Mouse (Mus musculus): Measurements from ENCODE around the gene Hmgb1. TPM values are rescaled to one million over a fixed set of nuclear protein-coding genes. Genes with fewer than 3 reads are reported as not detected.

Gene Hmgb1
- polyA plus RNA-seq, 1 experiment from 2014 or later = 1,770 TPM

DNA sequence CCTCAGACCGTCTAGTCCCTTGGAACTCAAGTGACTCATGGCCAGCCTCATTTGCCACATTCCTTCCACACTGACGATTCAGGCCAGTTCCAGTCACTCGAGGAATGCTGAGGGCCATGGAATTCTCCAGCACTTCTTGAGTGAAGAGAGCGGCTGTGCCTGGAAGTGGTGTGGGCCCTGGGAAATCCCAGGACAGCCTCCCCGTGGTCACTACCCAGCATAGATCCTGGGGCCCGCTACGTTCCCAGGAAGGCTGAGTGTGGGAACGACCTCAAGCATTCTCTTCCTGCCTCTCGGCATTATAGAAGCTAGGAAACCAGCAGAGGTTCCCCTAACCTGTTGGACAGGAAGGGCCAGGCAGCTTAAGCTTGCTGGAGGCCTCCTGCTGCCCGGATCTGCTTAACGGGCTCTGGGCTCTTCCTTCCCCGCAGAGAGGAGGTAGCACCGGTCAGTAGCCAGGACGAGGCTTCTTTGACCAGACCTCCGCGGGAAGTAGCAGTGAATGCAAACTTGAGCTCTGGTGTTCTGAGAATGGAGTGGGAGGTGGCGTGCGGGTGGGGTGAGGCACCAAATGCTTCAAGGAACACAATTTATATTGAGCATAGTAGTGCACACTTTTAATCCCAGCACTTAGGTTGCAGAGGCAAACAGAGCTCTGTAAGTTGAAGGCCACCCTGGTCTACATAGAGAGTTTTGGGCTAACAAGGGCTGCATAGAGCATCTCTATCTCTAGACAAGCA is 105.1 kb downstream of the Hmgb1 start:
- Histone ChIP-seq H3K27ac (0 out of 2 replicates have a peak overlapping the region, but pooled peaks have one; percentile 14), H3K4me1 (peaks cover 9% of the 10 kb centered on the region), H3K4me2 (replicated peaks) (peak overlapping the region; percentile 4), H3K9ac (no peak overlapping the region), H3K27me3 (no peaks in the 10 kb centered on the region), H3K9me3 (no peaks in the 10 kb centered on the region), H3K36me3 (no peaks in the 10 kb centered on the region), H3K4me3 (no peak overlapping the region)
- no peak for ATAC-seq (ENCODE audit: insufficient number of reproducible peaks, insufficient read depth, low FRiP score, low TSS enrichment)
- 13% methylated on average over 18 of the region's 18 CpGs for WGBS

DNA sequence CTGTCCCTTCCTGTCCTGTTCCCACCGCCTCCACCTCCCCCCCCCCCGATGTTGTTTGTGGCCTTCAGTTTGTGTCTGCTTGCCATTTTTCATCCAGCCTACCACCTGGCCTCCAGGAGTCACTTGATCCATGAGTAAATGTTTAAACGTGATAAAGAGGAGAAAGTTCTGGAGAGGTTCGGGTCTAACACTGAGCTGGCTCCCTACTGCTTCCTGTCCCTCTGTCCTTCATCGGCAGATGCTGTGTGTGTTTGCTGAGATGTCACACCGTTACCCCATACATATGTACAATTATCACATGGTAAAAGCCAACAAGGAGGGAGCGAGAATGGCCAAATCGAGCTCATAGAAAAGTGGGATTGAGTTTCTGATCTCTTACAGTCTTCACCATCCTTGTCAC is 107.2 kb downstream of the Hmgb1 start:
- Histone ChIP-seq H3K9ac (no peak overlapping the region), H3K36me3 (no peaks in the 10 kb centered on the region), H3K27ac (no peak overlapping the region), H3K4me1 (peaks cover 9% of the 10 kb centered on the region), H3K9me3 (no peaks in the 10 kb centered on the region), H3K4me2 (replicated peaks) (no peak overlapping the region), H3K4me3 (no peak overlapping the region), H3K27me3 (no peaks in the 10 kb centered on the region)
- 83% methylated on average over 8 of the region's 8 CpGs for WGBS
- ATAC-seq (ENCODE audit: insufficient number of reproducible peaks, insufficient read depth, low FRiP score, low TSS enrichment) = no peak

DNA sequence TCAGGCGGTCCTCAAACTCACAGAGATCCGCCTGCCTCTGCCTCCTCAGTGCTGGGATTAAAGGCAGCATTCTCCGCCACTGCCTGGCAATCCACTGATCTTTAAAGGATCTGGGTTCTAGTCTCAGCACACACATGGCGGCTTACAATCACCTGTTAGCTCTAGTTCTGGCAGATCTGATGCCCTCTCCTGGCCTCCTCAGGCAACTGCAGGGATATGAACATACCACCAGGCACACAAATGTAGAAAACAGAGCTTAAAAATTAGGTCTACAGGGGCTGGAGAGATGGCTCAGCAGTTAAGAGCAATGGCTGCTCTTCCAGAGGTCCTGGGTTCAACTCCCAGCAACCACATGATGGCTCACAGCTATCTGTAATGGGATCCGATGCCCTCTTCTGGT is 112.7 kb downstream of the Hmgb1 start:
- H3K4me1 ChIP-seq = no peaks in the 10 kb centered on the region
- no peak overlapping the region for H3K9ac ChIP-seq
- no peak overlapping the region for H3K4me2 ChIP-seq (replicated peaks)
- WGBS = 94% methylated on average over 5 of the region's 5 CpGs
- H3K9me3 ChIP-seq = peaks cover 3% of the 10 kb centered on the region; the same call in 1 of the 2 replicates
- no peak for ATAC-seq (ENCODE audit: insufficient number of reproducible peaks, insufficient read depth, low FRiP score, low TSS enrichment)
- no peaks in the 10 kb centered on the region for H3K36me3 ChIP-seq
- H3K27me3 ChIP-seq = no peaks in the 10 kb centered on the region
- no peak overlapping the region for H3K4me3 ChIP-seq
- no peak overlapping the region for H3K27ac ChIP-seq

DNA sequence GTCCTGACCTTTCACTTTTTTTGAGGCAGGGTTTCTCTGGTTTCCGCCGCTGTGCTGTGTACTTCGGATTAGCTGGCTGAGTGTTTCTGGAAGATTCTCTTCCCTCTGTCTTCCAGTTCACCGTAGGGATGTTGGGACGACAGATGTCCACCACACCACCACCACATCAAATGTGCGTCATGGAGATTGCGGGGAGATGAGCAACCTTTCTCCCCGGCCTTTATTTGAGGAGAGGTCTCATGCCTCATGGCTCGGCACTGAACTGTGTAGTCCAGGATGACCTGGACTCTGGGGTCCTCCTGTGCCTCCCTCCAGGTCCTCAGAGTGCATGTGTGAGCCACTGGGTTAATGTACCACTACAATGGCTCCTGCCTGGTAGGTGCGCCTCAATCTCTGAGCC is 115.5 kb downstream of the Hmgb1 start:
- WGBS = 95% methylated on average over 10 of the region's 10 CpGs
- H3K9me3 ChIP-seq = peaks cover 3% of the 10 kb centered on the region; the same call in 1 of the 2 replicates
- no peaks in the 10 kb centered on the region for H3K36me3 ChIP-seq
- H3K4me3 ChIP-seq = no peak overlapping the region
- no peak overlapping the region for H3K4me2 ChIP-seq (replicated peaks)
- ATAC-seq (ENCODE audit: insufficient number of reproducible peaks, insufficient read depth, low FRiP score, low TSS enrichment) = no peak
- H3K27me3 ChIP-seq = no peaks in the 10 kb centered on the region
- H3K4me1 ChIP-seq = peaks cover 3% of the 10 kb centered on the region; the same call in 1 of the 2 replicates
- no peak overlapping the region for H3K27ac ChIP-seq
- H3K9ac ChIP-seq = no peak overlapping the region

DNA sequence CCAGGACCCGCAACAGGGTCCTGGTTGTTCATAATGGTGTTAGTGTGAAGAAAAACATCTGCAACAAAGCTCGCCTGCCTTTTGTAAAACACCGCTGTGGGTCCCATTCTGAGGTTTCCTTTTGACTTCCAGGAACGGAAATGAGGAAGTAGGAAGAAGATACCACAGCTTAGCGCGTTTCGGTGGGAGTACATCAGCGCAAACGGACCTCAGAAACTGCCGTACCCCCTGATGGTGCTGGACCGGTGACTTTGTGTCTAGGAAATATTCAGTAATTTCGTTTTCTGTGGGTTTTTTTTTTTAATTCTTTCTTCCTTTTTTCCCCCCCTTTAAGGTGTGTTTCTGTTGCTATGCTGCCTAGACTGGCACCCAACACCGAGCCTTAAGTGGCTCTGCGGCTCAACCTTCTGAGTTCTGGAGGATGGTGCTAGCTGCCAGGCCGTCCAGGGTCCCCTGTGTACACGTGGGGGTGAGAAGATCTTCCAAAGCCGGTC is 116.0 kb downstream of the Hmgb1 start:
- no peak overlapping the region for H3K9ac ChIP-seq
- peaks cover 3% of the 10 kb centered on the region; the same call in 1 of the 2 replicates for H3K9me3 ChIP-seq
- no peaks in the 10 kb centered on the region for H3K27me3 ChIP-seq
- H3K36me3 ChIP-seq = no peaks in the 10 kb centered on the region
- 84% methylated on average over 17 of the region's 17 CpGs for WGBS
- H3K4me1 ChIP-seq = peaks cover 3% of the 10 kb centered on the region; the same call in 1 of the 2 replicates
- H3K4me3 ChIP-seq = no peak overlapping the region
- no peak overlapping the region for H3K4me2 ChIP-seq (replicated peaks)
- ATAC-seq (ENCODE audit: insufficient number of reproducible peaks, insufficient read depth, low FRiP score, low TSS enrichment) = no peak
- no peak overlapping the region for H3K27ac ChIP-seq

DNA sequence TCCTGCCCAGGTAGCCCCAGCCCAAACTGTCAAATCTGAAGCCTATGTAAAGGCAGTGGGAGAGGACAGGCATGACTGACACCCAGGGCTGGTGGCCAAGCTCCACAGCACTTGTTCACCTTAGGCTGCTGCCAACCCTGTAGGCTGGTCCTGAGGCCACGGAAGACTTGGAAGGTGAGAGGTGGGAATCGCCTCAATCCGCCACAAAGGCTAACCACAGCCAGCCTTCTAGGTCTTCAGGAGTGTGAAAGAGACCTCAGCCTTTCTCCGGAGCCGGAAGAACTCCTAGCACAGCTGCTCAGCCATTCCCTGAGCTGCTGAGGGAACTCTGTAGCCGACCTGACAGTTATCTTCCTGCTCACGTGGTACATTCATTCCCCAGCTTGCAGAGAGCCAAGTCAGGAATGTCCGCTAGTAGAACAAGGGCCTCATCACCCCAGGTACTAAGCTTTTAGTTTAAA is 116.8 kb downstream of the Hmgb1 start:
- 62% methylated on average over 8 of the region's 8 CpGs for WGBS
- H3K4me3 ChIP-seq = no peak overlapping the region

DNA sequence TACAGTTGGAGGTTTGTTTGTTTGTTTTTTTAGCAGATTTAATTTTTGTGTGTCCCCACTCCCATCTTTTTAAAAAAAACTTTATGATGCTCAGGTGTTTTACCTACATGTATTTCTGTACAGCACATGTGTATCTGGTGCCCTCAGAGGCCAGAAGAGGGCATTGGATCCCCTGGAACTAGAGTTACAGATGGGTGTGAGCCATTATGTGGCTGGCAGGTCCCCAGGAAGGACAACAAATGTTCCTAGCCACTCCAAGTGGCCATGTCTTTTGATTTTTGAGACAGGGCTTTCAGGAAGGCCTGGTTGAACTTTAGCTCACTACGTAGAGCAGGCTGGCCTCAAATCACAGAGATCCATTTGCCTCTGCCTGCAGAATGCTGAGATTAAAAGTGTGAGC is 121.5 kb downstream of the Hmgb1 start:
- 68% methylated on average over 1 of the region's 1 CpGs for WGBS
- no peak overlapping the region for H3K4me3 ChIP-seq
- H3K9ac ChIP-seq = no peak overlapping the region
- H3K36me3 ChIP-seq = no peaks in the 10 kb centered on the region
- H3K9me3 ChIP-seq = no peaks in the 10 kb centered on the region
- peaks cover 3% of the 10 kb centered on the region; the same call in 1 of the 2 replicates for H3K4me1 ChIP-seq
- ATAC-seq (ENCODE audit: insufficient number of reproducible peaks, insufficient read depth, low FRiP score, low TSS enrichment) = no peak
- no peak overlapping the region for H3K4me2 ChIP-seq (replicated peaks)
- H3K27me3 ChIP-seq = no peaks in the 10 kb centered on the region
- H3K27ac ChIP-seq = no peak overlapping the region

More for the DNA sequence above, 116.8 kb downstream of the Hmgb1 start:
- no peak overlapping the region for H3K4me2 ChIP-seq (replicated peaks)
- no peak overlapping the region for H3K9ac ChIP-seq
- no peaks in the 10 kb centered on the region for H3K27me3 ChIP-seq
- peaks cover 3% of the 10 kb centered on the region; the same call in 1 of the 2 replicates for H3K4me1 ChIP-seq
- H3K36me3 ChIP-seq = no peaks in the 10 kb centered on the region
- no peak for ATAC-seq (ENCODE audit: insufficient number of reproducible peaks, insufficient read depth, low FRiP score, low TSS enrichment)
- H3K9me3 ChIP-seq = peaks cover 3% of the 10 kb centered on the region; the same call in 1 of the 2 replicates
- H3K27ac ChIP-seq = no peak overlapping the region

DNA sequence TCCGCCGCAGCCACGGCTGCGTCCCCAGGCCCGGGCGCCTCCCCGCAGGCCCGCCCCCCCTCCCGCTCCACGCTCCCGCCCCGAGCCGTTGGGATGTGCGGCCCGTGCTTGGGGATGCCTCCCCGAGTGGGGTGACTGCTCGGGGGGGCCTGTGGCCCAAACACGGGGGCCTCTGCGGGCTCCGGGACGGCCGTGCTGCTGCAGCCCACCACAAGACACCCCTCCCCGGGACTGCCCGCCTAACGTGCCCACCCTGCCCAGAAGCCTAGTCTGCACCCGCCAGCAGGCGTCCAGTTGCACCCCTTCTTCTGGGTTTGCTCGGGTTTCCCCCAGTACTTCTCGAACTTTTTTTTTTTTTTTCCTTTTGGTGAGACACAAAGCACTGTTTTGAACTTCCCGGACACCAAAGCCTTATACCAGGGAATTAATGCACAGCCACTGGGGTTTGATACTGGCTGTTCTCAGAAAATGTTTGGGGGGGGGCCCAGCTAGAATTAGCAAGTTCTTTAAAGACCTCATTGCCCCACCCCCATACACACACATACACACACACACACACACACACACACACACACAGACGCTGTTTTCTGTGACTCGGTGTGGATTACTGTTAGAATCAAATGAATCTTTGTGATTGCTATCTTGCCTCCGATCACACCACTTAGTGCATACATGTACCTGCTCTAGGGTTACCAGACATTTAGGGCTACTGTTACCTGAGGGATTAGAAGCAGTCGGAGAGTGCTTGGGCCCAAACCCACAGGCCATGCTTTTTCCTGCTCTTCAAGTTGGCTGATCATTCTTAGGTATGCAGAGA is 130.7 kb downstream of the Hmgb1 start:
- peak; percentile 61 for ATAC-seq (ENCODE audit: insufficient number of reproducible peaks, insufficient read depth, low FRiP score, low TSS enrichment)

DNA sequence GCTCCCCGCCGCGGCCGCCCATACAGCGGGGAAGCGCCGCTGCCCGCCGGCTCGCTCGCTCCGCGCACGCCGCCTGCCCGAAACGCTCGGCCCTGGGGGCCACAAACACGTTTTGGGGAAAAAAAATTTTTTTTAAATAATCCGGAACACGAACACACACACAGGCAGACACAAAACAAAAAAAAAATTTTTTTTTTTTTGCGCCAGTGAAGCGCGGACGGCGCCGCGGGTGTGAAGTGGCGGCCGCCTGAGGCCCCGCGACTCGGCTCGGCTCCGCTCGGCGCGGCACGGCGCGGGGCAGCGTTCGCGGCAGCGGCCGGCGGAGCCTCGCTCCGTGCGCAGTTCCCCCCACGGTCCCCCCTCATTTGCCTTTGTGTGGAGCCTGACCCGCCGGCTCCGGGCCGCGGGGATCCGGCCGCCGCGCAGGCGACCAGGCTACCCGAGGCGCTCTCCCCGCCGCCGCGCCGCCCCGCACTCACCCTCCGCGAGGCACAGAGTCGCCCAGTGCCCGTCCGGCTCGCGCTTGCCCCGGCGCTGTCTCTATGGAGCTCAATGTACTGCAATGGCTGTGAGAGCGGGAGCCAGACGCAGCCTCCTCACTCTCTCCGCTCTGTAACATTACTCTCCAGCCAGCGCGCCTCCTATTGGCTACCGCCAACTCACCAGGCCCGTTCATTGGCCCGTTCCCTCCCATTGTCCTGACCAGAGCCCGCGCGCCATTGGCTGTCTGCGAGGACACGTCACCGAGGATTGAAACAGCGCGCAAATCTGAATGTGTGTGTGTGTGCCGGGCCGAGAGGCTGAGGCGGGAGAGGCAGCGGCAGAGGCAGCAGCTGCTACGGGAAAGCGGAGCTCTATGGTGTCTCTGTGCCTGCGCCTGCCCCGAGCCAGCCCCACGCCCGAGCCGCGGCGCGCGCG is 131.6 kb downstream of the Hmgb1 start:
- Histone ChIP-seq H3K9me3 (no peaks in the 10 kb centered on the region), H3K4me2 (replicated peaks) (peak overlapping the region; percentile 88), H3K4me1 (peaks cover 6% of the 10 kb centered on the region; the same call in 1 of the 2 replicates), H3K9ac (peak overlapping the region; percentile 100), H3K27ac (peak overlapping the region; percentile 100), H3K4me3 (peak overlapping the region; percentile 88), H3K27me3 (no peaks in the 10 kb centered on the region), H3K36me3 (peaks cover 8% of the 10 kb centered on the region; the same call in 1 of the 2 replicates)
- under 1% methylated on average over 86 of the region's 110 CpGs for WGBS
- ATAC-seq (ENCODE audit: insufficient number of reproducible peaks, insufficient read depth, low FRiP score, low TSS enrichment) = peak; percentile 96

More for the DNA sequence above, 130.7 kb downstream of the Hmgb1 start:
- H3K27ac ChIP-seq = peak overlapping the region; percentile 100
- H3K9me3 ChIP-seq = no peaks in the 10 kb centered on the region
- peak overlapping the region; percentile 80 for H3K9ac ChIP-seq
- peaks cover 6% of the 10 kb centered on the region; the same call in 1 of the 2 replicates for H3K4me1 ChIP-seq
- peak overlapping the region; percentile 88 for H3K4me3 ChIP-seq
- H3K27me3 ChIP-seq = no peaks in the 10 kb centered on the region
- H3K36me3 ChIP-seq = peaks cover 8% of the 10 kb centered on the region; the same call in 1 of the 2 replicates
- H3K4me2 ChIP-seq (replicated peaks) = peak overlapping the region; percentile 88
- 2% methylated on average over 29 of the region's 34 CpGs for WGBS

DNA sequence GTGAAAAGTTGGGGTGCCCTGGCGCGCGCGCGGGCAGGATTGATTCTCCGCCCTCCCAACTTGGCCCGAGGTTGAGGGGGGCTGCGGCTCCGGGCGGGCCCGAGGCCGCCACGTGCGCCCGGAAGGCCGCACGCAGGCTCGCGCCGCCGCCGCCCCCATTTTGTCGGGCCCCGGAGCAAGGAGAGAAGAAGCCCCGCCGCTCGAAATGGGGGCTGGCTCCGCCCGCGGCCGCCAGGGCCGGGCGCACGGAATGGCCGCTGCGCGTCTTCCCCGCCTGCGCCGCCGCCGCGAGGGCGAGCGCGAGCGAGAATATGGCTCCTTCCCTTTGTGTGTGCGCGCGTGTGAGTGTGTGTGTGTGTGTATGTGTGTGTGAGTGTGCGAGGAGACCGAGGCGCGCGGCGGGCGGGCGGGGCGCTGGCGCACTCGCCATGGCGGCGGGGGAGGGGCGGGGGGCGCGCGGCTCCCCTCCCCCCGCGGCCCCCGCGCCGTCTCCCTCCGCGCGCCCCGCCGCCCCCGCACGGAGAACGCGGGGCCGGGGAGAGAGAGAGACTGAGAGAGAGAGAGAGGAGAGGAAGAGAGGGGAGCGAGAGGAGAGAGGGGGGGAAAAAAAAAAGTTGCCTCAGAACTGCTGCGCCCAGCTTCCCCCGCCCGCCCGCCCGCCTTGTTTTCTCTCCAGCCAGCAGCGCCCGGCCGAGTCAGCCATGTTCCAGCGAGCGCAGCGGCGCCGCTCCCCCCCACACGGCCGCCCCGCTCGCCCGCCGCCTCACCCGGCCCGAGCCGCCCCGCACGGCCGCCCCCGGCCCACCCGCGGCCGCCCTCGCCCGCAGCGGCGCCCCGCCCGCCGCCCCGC is 132.5 kb downstream of the Hmgb1 start:
- ATAC-seq (ENCODE audit: insufficient number of reproducible peaks, insufficient read depth, low FRiP score, low TSS enrichment) = no peak
- Histone ChIP-seq H3K27me3 (no peaks in the 10 kb centered on the region), H3K4me3 (peak overlapping the region; percentile 88), H3K9me3 (no peaks in the 10 kb centered on the region), H3K9ac (peak overlapping the region; percentile 100), H3K27ac (peak overlapping the region; percentile 100), H3K4me2 (replicated peaks) (peak overlapping the region; percentile 92), H3K4me1 (peaks cover 6% of the 10 kb centered on the region; the same call in 1 of the 2 replicates), H3K36me3 (peaks cover 10% of the 10 kb centered on the region)
- under 1% methylated on average over 57 of the region's 120 CpGs for WGBS

Measured in embryonic facial prominence, embryonic 12.5 days (tissue).